Mouse (Mus musculus): ENCODE measurements around the gene Man2b1. TPM values are rescaled to one million over a fixed set of nuclear protein-coding genes. Genes with fewer than 3 reads are reported as not detected.

The Man2b1 gene
- 10 to 100 TPM; 28.0 to 30.2 TPM for total RNA-seq (2021)
- long read RNA-seq, experiment 1, transcript Man2b1-201 (24 exons, 3,822 nt), result major isoform, 24 of 32 reads
- long read RNA-seq, experiment 1, partial matches to known transcripts, result 3 of 32 reads
- long read RNA-seq, experiment 1, other reads (novel, unspliced or antisense), result 5 of 32 reads
- long read RNA-seq, experiment 2, transcript Man2b1-201 (24 exons, 3,822 nt), result major isoform, 54 of 79 reads
- long read RNA-seq, experiment 2, partial matches to known transcripts, result 6 of 79 reads
- long read RNA-seq, experiment 2, other reads (novel, unspliced or antisense), result 19 of 79 reads

DNA sequence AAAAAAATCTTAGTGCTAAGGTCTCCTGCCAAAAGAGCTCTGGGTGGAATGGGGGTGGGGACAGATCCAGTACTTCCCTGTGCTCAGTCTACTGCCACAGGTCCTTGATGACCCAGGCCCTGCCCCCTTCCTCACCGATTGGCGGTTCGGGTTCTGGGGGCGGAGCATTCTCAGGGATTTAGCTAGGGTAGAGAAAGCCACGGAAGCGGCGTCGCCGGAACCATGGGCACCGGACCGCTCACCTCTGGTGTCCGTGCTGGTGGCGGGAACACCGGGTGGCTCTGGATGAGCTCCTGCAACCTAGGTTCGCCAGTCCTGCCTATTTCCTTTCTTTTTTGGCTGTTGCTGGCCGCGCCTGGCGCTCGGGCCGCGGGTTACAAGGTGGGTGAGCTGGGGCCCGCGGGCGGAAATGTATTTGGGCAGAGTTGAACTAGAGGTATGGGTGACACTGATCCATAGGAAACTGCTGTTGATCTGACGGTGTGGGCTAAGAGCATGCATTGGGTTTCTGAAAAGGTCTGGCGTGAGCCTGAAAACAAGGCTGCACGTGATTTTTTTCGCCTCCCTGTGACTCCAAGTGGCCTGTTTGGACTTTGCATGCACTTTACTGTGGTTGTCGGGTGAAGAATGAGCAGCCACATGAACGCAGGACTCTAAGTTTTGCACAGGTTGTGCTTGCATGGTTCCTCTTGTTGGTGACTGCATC is at the start of gene Man2b1:
Gene Man2b1, plus strand, starts transcription at position 163 of the 706 bp plus-strand sequence.
- peak; percentile 61 to 87 for DNase-seq (ENCODE audit: low spot score in 2 of 2)

DNA sequence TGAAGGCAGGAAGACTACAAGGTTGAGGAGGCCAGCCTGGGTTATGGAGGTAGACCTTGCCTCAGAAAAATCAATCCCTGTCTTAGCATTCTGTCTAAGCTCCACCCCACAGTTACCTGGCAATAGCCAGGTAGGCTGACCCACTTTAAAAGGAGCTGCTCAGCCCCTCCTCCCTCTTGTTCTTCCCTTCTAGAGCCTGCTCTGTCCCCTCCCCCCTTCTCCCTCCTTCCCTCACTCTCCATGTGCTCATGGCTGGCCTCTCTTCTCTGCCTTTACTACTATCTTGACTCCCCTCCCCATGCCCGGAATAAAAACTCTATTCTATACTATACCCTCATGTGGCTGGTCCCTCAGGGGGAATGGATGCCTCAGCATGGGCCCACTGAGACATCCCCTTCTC is 49.2 kb upstream of the Man2b1 start:
- no peak for DNase-seq (ENCODE audit: low spot score in 2 of 2)

DNA sequence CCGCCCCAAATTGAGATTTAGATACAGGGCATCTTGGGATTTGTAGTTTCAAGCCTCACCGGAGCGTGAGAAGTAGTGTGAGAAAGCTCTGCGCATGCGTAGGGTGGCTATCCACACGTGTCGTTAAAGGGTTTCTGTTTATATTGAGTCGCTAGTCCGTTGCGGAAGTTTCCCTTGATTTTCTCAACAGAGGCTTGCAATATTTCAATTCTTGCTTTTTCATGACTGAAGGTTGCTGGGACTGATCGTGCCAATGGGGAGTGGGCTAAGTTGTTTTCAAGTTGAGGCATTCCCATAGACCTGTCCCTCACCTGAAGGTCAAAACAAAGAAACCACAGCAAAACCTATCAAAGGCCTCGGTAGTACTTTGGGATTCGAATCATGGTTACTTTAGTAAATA is 48.3 kb upstream of the Man2b1 start:
- DNase-seq (ENCODE audit: low spot score in 2 of 2), result peak in 1 of 2 experiments; percentile 71

DNA sequence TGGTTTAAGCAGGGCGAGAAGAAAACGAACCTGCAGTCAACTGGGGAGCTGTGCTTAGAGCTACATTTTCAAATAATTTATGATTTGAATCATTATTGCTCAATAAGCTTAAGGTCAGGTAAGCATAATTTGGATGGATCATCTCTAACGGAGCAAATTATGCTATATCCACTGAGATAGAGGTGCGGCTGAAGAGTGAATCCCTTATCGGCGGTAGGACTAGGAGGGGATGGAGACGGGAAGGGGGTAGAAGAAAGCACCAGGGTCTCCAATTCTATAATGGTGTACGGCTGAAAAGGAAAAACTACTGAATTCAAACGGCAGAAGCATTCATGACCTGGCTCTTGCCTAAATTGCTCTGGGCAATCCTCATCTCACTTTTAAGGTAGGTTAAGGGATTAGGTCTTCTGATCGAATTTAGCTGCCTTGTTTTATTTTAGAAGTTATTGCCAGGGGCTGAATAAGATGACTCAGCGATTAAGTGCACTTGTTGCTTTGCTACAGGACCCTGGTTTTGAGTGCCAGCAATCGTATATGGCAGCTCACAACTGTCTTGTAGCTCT is 47.8 kb upstream of the Man2b1 start:
- DNase-seq (ENCODE audit: low spot score in 2 of 2), result no peak

DNA sequence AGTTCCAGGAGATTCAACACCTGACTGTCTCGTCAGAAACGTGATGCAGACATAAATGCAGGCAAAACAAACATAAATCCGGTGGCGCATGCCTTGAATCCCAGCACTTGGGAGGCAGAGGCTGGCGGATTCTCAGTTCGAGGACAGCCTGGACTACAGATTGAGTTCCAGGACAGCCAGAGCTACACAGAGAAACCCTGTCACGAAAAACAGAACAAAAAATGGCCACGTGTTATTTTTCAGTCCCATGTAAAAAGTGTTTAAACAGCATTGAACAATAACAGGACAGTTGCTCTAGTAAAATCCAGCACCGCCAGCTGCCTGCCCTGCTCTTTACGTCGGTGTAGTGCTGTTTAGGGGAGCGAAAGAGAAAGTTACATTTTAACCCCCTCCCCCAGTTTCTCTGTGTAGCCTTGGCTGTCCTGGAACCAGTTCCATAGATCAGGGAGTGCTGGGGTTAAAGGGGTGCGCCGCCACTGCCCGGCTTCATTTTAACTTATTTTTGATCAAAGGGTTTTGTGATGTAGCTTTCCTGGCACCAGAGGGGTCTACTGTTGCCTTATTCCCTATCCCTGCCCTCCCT is 47.3 kb upstream of the Man2b1 start:
- no peak for DNase-seq (ENCODE audit: low spot score in 2 of 2)

DNA sequence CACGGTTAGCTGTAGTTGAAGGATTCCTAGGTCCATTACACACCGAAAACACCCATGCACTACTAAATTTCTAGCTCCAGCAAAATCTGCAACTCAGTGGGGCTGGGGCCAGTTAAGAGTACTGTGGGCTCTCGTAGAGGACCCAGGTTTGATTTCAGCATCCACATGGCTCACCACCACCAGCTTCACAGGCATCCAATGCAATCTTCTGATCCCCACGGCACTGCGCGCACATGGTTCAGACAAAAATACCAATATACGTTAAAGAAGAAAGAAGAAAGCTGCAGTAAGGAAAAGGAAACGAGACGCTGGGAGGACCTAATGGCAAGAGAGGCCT is 46.7 kb upstream of the Man2b1 start:
- DNase-seq (ENCODE audit: low spot score in 2 of 2), result no peak

DNA sequence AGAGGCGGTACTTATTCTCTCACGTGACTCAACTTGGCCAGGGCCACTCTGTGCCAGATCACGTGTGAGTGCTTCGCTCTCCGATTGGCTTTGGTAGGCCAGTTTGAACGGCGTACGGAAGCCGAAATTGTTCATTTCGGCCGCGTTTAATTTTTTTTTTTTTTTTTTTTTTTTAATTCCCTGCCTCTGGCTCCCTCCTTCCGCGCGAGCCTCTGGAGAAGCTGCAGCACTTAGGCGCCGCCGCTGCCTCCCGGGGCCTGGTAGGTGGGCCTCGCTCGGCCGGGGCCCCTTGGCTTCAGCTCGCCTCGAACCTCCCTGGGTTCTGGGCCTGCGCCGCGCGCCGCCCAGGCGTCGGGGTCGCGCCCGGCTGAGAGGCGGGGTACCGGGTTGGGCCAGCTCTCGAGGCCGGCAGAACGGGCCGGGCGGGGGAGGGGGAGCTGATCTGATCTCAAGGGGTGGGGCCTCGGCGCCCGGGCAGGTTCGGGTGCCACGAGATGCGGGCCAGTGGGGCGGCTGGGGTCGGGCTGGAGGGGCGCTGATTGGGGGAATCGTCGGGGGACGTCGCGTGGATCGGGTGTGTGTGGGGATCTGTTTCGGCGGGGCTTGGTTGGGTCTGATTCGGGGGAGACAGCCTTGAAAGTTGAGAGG is 46.2 kb upstream of the Man2b1 start, which contains the start of gene Tnpo2:
Gene Tnpo2, plus strand, starts transcription at position 198 of the 648 bp plus-strand sequence.
- DNase-seq (ENCODE audit: low spot score in 2 of 2), result peak; percentile 85 to 91

DNA sequence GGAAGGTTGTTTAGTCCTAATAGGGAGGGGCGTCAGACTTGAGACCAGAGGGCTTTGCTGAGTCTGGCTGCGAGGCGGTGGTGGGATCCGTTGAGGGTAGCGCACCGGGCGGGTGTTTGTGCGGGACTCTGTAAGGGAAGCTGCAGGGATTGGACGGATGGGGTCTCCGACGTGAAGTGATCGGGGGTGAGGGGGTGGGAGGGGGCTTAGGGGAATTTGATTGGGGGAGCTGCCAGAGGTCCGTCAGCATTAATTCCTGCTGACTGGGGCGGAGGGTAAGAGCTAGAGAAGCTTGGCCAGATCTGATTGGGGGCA is 45.7 kb upstream of the Man2b1 start:
- DNase-seq (ENCODE audit: low spot score in 2 of 2), result no peak

DNA sequence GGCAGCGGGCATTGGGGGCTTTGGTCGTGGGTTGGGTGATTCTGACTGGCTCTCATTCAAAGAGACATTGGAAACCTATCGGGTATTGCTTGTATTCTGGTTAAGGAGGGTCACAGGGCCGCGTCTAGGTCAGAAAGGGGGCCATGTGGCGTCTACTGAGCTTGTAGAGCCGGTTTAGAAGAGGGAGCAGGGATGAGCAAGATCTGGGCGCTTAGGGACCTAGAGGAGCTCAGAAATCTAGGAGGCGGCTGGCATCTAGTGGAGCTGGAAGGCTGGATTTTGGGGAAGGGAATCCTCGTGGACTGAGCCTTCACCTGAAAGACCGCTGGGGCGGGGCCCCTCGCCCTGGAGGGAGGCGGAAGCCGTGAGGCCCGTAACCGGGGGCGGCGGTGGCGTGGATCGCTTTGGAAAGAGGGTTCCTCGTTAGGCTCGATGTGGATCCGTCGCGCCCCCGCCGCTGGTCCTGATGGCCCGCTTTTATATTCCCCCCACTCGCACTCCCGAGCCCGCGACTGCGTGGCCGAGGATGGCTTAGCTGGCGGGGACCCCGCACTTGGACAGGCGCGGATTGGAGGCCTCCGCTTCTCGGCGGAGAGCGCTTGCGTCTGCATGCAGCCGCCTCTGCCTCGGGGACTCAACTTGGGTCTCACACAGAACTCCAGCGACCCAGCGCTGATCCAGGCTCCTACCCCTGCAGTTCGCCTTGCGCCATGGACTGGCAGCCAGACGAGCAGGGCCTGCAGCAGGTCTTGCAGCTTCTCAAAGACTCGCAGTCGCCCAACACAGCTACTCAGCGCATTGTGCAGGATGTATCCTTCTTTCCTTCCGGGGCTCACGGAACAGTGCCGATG is 45.2 kb upstream of the Man2b1 start:
- DNase-seq (ENCODE audit: low spot score in 2 of 2), result peak in 1 of 2 experiments; percentile 56

DNA sequence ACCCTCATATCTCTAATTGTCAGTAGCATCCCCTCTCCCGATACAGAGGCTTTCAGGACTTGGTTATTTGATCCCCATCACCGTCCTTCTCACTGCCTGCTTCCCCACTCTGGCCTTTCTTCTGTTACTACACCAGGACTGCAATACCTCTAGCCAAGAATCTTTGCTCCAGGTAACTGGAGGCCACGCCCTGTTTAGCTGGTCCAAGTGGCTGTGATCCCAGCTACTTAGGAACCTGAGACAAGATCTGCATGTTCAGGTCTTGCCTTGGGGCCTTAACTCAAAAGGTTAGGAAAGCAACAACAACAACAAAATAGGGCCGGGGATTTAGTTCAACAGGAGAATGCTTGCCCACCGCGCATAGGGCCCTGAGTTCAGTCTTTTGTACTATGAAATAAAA is 39.5 kb upstream of the Man2b1 start:
- DNase-seq (ENCODE audit: low spot score in 2 of 2), result no peak

DNA sequence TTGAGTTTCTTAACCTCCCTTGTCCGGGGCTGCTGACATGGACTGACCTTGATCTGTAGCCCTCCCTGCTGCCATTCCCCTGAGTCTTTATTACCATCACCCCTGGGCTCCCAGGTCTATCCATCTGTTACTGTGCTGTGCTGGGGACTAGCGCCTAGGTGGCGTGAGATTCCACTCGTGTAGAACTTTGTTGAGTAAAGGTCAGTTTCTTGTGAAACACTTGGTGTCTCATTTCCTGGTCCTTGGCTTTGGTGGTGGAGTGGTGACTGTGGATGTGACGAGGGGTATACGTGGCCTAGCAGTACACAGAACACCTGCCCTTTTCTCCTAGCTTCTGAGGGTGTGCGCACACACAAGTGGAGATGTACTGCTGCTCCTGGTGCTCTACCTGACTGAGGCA is 25.7 kb upstream of the Man2b1 start:
- DNase-seq (ENCODE audit: low spot score in 2 of 2), result no peak

DNA sequence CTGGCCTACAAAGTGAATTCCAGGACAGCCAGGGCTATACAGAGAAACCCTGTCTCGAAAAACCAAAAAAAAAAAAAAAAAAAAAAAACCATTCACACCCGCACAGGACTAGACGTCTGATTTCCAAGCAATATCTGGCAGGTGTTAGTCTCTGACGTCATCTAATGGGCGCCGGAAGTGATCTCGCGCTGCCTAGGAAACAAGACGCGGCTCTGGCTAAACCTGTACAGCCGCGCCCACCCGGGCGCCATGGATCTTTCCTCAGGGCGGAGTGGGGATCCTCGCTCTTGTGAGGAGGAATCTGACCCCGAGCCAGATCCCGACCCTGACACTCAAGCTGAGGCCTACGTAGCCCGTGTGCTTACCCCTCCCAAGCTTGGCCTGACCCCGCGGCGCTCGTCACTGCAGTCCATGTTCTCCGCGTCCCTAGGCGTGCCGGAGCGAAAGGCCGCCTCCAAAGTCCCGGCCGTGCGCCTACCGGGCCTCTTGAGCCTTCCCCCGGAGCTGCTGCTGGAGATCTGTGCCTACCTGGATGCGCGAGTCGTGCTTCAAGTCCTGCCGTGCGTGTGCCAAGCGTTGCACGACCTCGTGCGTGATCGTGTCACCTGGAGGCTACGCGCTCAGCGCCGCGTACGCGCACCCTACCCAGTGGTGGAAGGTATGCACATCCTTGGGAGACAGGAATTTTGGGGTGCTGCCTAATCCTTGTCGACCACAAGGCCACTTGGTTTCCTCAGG is 23.0 kb upstream of the Man2b1 start, which contains the start of gene Fbxw9:
Gene Fbxw9, plus strand, starts transcription at position 177 of the 738 bp plus-strand sequence.
- peak; percentile 74 to 83 for DNase-seq (ENCODE audit: low spot score in 2 of 2)

DNA sequence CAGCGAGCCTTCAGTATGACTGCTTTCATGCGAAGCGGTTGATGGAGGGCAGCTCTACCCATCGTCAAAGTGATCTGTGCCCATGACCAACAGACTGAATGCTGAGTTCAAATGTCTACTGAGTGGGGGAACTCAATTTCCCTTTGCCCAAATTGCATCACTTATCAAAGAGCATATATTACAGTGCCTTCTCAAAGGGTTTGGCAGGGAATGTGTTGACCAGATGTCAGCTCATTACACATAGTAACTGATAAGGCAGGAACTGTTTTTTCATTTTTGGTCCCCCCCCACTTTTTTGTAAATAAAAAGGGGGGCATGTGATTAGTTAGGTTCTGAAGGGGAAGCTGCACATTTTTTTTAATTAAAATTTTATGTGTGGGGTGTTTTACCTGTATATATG is 20.5 kb upstream of the Man2b1 start:
- no peak for DNase-seq (ENCODE audit: low spot score in 2 of 2)

DNA sequence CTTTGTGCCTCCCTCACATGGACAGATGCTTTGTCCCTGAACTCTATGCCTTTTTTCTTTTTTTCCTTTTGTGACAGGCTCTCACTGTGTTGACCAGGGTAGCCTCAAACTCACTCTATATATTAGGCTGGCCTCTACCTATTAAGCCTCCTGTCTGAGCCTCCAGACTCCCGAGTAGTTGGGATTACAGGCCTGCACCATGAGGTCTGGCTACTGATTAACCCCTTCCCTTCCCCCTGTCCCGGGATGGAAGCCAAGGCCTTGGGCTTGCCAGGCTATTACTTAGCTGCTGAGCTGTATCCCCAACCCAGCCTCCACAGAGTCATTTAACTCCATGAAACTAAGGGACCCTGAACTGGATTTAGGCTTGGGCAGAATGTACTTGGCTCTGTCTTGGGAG is 17.9 kb upstream of the Man2b1 start:
- no peak for DNase-seq (ENCODE audit: low spot score in 2 of 2)

DNA sequence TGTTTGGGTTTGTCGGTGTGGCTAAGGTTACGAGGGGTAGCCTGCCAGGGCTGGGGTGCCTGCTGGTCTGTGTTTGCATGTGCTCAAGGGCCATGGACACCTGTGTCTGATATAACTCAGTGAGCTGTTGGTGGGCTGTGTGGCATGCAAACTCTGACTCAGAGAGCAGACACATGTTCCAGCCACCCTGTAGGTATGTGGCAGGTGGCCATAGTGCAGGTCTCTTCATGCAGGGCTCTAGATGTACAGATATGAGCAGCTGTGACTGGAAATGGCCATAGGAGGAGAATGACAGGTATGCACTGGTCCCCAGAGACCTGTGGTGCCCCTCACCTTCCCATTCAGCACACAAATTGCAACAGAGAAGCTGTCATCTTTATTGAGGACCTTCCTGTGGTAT is 15.9 kb upstream of the Man2b1 start:
- DNase-seq (ENCODE audit: low spot score in 2 of 2), result no peak

DNA sequence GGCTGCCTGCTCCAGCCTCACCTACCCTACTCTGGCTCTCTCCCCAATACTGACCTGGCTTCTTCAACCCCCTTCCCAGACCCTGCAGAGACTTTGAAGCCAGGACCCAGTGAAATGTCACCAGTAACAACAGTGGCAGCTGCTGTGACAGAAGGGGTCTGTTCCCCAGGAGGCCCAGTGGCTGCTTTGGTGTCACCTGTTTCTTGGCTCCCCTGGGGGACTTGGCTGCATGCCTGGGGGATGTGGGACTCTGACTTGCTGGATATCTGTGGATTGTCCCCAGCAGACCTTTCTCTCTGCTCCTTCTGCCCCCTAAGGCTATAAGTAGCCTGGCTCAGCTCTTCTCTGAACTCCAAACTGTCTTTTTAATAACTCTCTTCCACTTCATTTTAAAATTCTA is 15.1 kb upstream of the Man2b1 start, which contains the start of gene Gm5741:
Gene Gm5741, minus strand, starts transcription at position 1 of the 400 bp plus-strand sequence.
- no peak for DNase-seq (ENCODE audit: low spot score in 2 of 2)

DNA sequence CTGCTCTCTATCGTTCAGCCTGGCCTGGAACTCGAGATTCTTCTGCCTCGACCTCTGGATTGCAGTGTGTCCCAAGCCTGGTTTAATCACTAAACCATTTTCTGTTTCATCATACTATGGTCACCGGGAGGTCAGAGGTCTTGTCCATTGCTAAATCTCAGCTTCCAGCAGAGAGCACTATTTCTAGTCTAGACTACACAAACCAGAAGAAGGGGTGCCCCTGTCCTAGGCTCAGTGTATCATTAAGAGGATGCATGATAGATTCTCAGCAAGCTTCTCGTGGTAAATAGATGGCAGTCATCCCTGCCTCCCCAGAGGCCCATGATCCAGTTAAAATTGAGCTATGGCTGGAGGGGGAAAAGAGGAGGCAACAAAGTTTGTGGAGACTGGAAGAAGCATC is 12.0 kb upstream of the Man2b1 start:
- DNase-seq (ENCODE audit: low spot score in 2 of 2), result no peak

DNA sequence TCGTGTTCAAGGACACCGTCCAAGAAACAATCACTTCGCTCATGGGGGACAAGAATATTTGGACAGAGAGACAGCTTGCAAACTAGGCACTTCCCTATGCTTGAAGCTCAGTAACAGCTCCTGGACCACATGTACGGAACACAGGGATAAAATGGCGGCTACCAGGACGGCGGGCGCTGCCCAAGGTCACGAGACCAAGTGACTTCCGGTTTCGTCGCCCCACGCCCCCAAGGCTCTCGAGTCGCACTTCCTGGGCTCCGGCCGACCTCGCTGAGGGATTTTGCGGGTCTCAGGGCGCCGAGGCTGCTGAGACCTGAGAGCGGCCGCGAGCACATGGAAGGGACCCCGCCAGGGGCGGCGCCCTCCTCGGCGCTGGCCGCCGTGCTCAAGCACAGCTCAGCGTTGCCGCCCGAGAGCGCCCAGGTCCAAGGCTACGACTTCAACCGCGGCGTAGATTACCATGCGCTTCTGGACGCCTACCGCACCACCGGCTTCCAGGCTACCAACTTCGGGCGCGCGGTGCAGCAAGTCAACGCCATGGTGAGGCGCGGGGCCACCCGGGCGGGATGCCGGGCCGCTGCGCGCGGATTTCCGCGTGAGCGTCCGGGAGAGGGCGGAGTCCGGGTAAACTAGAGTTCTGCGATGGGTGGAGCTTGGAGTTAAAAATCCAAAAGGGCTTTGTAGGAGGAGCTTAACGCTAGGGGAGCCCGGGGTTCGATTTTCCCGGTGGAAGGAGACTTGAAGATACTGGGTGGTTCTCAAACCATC is 11.4 kb upstream of the Man2b1 start, which contains the start of gene Dhps:
Gene Dhps, plus strand, starts transcription at position 244 of the 768 bp plus-strand sequence.
- peak; percentile 75 to 91 for DNase-seq (ENCODE audit: low spot score in 2 of 2)

DNA sequence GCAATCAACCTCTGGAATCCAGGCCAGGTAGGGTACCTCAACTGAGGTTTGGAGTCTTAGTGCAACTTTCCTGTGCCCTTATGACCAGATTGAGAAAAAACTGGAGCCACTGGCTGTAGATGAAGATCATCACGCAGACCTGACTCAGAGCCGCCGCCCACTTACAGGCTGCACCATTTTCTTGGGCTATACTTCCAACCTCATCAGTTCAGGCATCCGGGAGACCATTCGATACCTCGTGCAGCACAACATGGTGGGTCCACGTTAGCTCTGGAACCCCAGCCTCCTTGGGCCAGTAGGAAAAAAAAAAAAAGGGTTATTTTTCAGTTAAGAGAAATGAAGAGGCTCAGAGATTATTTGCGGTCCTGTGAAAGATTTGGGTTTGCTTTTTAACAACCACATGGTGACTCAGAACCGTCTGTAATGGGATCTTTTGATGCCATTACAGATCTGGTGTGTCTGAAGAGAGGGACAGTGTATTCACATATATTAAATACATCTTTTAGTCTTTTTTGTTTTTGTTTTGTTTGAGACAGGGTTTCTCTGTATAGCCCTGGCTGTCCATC is 10.6 kb upstream of the Man2b1 start:
- DNase-seq (ENCODE audit: low spot score in 2 of 2), result no peak

All from gastrocnemius, postnatal 4 days (tissue).